Comparison of ENCODE assay signal across 8 mouse cellular contexts in the genomic region with DNA sequence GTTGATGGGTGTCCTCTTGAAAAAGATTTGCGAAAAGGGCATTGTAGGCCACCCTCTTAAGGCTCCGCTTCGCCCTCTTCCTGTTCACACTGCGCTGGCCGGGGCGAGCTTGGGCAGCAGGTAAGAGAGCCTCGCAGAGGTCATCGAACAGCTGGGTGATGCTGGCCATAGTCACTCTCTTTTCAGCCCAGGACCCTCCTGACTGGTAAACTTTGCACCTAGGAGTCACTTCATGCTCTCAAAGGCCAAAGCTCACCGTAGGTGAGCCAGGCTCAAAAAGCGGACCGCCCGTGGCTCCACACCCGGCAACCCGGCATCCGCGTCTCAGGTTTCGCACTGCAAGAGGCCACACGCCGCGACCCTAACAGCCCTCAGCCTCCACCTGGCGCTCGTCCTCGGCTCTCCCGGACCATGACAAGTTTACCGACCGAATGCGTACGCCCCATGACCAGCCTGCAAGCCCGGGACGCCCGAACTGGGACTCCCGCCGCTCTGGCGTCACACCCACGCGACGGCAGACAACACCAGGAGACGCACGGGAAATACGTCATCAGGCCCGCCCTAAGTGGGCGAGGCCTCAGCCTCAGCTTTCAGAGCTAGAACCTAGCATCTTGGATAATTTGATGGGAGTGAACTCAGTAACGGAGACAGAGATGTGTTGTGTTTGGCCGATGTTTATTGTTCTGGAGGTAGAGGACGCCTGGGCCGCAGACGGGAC. TPM values are rescaled to one million over a fixed set of nuclear protein-coding genes. Genes with fewer than 3 reads are reported as not detected.
A peak's percentile ranks its signal among the peaks of the same experiment; 100 is the strongest.
DNase-seq lines count a peak whose midpoint lies in the region; ATAC-seq lines count a peak whose summit lies in the region.

A gene (minus strand): TSS at position 464 of the 718 bp plus-strand sequence.

- H3K9me3 ChIP-seq in hindbrain, embryonic 12.5 days (replicated peaks) = no peaks in the 10 kb centered on the region

- WGBS in hindbrain, embryonic 12.5 days = under 1% methylated on average over 47 of the region's 47 CpGs

- DNase-seq in Muller cell, postnatal 12 days (ENCODE audit: inconsistent ontology term) = peak; percentile 91
- DNase-seq in cerebellum, adult 9-11 months = peak; percentile 95
- DNase-seq in frontal cortex, postnatal 10 days (ENCODE audit: low spot score in 2 of 2) = peak; percentile 92 to 96
- DNase-seq in layer of hippocampus, postnatal 14 days (ENCODE audit: low spot score in 2 of 2) = peak; percentile 95 to 96
- DNase-seq in lung, postnatal 14 days = peak; percentile 95
- peak; percentile 90 for DNase-seq in retina, adult 2 months (ENCODE audit: low read depth, low spot score)
- DNase-seq in thymus, postnatal 36 days = peak; percentile 92

- peaks cover 15% of the 10 kb centered on the region; the same call in 1 of the 2 replicates for H3K36me3 ChIP-seq in hindbrain, embryonic 12.5 days

- H3K27me3 ChIP-seq in hindbrain, embryonic 12.5 days = no peaks in the 10 kb centered on the region

- peak; percentile 80 for ATAC-seq in hindbrain, embryonic 12.5 days (ENCODE audit: low FRiP score)

- peak within 1 kb of the TSS; percentile 91 for H3K4me3 ChIP-seq in hindbrain, embryonic 12.5 days

- peak within 1 kb of the TSS; percentile 83 for H3K27ac ChIP-seq in hindbrain, embryonic 12.5 days

- H3K4me1 ChIP-seq in hindbrain, embryonic 12.5 days = peaks cover 43% of the 10 kb centered on the region

- H3K9ac ChIP-seq in hindbrain, embryonic 12.5 days = peak within 1 kb of the TSS; percentile 82

- H3K4me2 ChIP-seq in hindbrain, embryonic 12.5 days (replicated peaks) = peak within 1 kb of the TSS; percentile 95

RNA-seq across cellular contexts. Expression of the gene that starts here (rescaled TPM):
- 22.3 and 22.8 TPM in 2 replicates for polyA plus RNA-seq in hindbrain, embryonic 12.5 days (2016; fragmentation: Nextera tagmentation; extraction: Ambion mirVana)
- total RNA-seq in layer of hippocampus, postnatal 14 days (2021) = 10 to 100 TPM; 28.1 to 28.9 TPM

Comparison
In these comparisons a context has a peak if more than half of its experiments do, and no peak if none do; other contexts are left out.
1. Peak in every context shown above with its lines: DNase-seq, ATAC-seq, H3K4me3 ChIP-seq and H3K27ac ChIP-seq.